9 mouse cellular contexts compared by ENCODE assay signal in the genomic region with DNA sequence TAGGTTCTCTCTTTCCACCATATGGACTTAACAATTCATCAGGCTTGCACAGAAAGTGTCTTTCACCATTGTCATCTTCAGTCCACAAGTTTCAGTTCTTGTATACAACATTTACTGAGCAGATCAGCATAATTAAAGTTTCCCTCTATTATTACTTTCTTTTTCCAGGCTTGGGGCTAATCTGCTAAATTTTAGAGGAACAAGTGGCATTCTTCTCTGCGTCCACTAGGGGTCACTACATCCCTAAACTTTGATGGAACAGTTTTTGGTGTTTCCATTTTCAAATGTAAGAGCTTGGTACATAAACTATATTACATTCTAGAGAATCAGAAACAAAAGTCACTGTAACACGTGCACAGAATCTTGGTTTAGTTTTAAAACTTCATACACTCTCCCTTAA. TPM values are rescaled to one million over a fixed set of nuclear protein-coding genes. Genes with fewer than 3 reads are reported as not detected.
DNase-seq lines count a peak whose midpoint lies in the region.
"Had no signal": no experiment of that assay in that cellular context is flagged by ENCODE, and none has a peak within 500 bp of the region (broad histone marks: within the 10 kb centered on the region; RNA-seq: fewer than 3 reads in every experiment).

No protein-coding gene starts in this region.

- DNase-seq in adrenal gland, postnatal 10 days, result peak; percentile 3
- DNase-seq in adrenal gland, postnatal 36 days, result no peak
- peak; percentile 1 for DNase-seq in kidney, postnatal 14 days
- no peak for DNase-seq in kidney, adult 11 months
- DNase-seq in NIH3T3 (ENCODE audit: low read depth), result peak; percentile 68
- DNase-seq in hindlimb bud, embryonic 11.5 days (ENCODE audit: extremely low spot score, low read depth, low spot score), result peak; percentile 8
- no peak for DNase-seq in urinary bladder, postnatal 36 days (ENCODE audit: low spot score in 2 of 2)
- no peak for DNase-seq in ovary, postnatal 36 days (ENCODE audit: low spot score)
- DNase-seq: thymus, adult 2 months had no signal

RNA-seq across cellular contexts. Expression of a gene that starts 28.2 kb away (rescaled TPM):
- not detected for total RNA-seq in adrenal gland, postnatal 10 days (2021)
- not detected for total RNA-seq in adrenal gland, postnatal 36 days (2021)

Comparison
In these comparisons a context has a peak if more than half of its experiments do, and no peak if none do; other contexts are left out.
1. DNase-seq: peak in adrenal gland, postnatal 10 days (single experiment), kidney, postnatal 14 days (single experiment), NIH3T3 (single experiment) and hindlimb bud, embryonic 11.5 days (single experiment); none in adrenal gland, postnatal 36 days (0 of 2), kidney, adult 11 months (single experiment), urinary bladder, postnatal 36 days (0 of 2) and ovary, postnatal 36 days (single experiment).